Mouse (Mus musculus) kidney, postnatal 4 days (tissue): ENCODE data around the gene Olfr656.

Experiments used
- DNase-seq, 2 experiments: peaks; one replicate each; pipeline ENCODE4 v3.0.0; 2021; ENCODE audit warnings: mixed read lengths in 2 of 2

Olfr656 gene

GRCm38 (mm10) chr7:104613655-104614054 lies at the start of gene Olfr656:
TSS of gene Olfr656 (plus strand) at chr7:104613955.
- no peak for DNase-seq

GRCm38 (mm10) chr7:104577014-104577413 lies 36.7 kb upstream of the Olfr656 start, which contains the start of gene Olfr653:
TSS of gene Olfr653 (plus strand) at chr7:104577314.
- no peak for DNase-seq

GRCm38 (mm10) chr7:104580846-104581245 lies 32.9 kb upstream of the Olfr656 start:
- no peak for DNase-seq

- no peak for DNase-seq
Measured at GRCm38 (mm10) chr7:104581429-104581828, 32.3 kb upstream of the Olfr656 start.

GRCm38 (mm10) chr7:104586725-104587124 lies 27.0 kb upstream of the Olfr656 start, which contains the start of gene Olfr654:
TSS of gene Olfr654 (plus strand) at chr7:104587025.
- no peak for DNase-seq

- no peak for DNase-seq
Measured at GRCm38 (mm10) chr7:104588274-104588673, 25.5 kb upstream of the Olfr656 start.

- no peak for DNase-seq
Measured at GRCm38 (mm10) chr7:104601679-104602078, 12.1 kb upstream of the Olfr656 start, which contains the start of gene Olfr655. TSS of gene Olfr655 (minus strand) at chr7:104601779.

- DNase-seq = peak; percentile 62
Measured at GRCm38 (mm10) chr7:104603173-104603572, 10.6 kb upstream of the Olfr656 start.

- no peak for DNase-seq
Measured at GRCm38 (mm10) chr7:104604727-104605126, 9.0 kb upstream of the Olfr656 start.

- DNase-seq = no peak
Measured at GRCm38 (mm10) chr7:104624494-104624893, 10.7 kb downstream of the Olfr656 start, which contains the start of gene Olfr657. TSS of gene Olfr657 (plus strand) at chr7:104624794.

- peak; percentile 47 to 65 for DNase-seq
Measured at GRCm38 (mm10) chr7:104646841-104647482, 33.2 kb downstream of the Olfr656 start, which contains the start of gene Olfr658. TSS of gene Olfr658 (minus strand) at chr7:104647305.

GRCm38 (mm10) chr7:104666453-104666852 lies 52.7 kb downstream of the Olfr656 start, which contains the start of gene Olfr659:
TSS of gene Olfr659 (plus strand) at chr7:104666753.
- DNase-seq = no peak
